Mouse (Mus musculus): Measurements from ENCODE around the gene Tcf7l2. TPM values are rescaled to one million over a fixed set of nuclear protein-coding genes. Genes with fewer than 3 reads are reported as not detected.

The Tcf7l2 gene
- total RNA-seq, 2 experiments from 2014 or later = 2.9 to 9.3 TPM

GRCm38 (mm10) chr19:55720409-55721092, 21.1 kb upstream of the Tcf7l2 start:
- no peak for ATAC-seq (replicated peaks; ENCODE audit: poor library complexity, severe bottlenecking)

GRCm38 (mm10) chr19:55722376-55722775, 19.2 kb upstream of the Tcf7l2 start:
- ATAC-seq (replicated peaks; ENCODE audit: poor library complexity, severe bottlenecking) = no peak

GRCm38 (mm10) chr19:55729376-55729775, 12.2 kb upstream of the Tcf7l2 start:
- ATAC-seq (replicated peaks; ENCODE audit: poor library complexity, severe bottlenecking) = no peak

- 0 out of 2 replicates have a peak, but pooled peaks have one; percentile 17 for ATAC-seq (replicated peaks; ENCODE audit: poor library complexity, severe bottlenecking)
Measured at GRCm38 (mm10) chr19:55732499-55732898, 9.1 kb upstream of the Tcf7l2 start.

- ATAC-seq (replicated peaks; ENCODE audit: poor library complexity, severe bottlenecking) = no peak
Measured at GRCm38 (mm10) chr19:55732994-55733393, 8.6 kb upstream of the Tcf7l2 start.

GRCm38 (mm10) chr19:55736016-55736415, 5.6 kb upstream of the Tcf7l2 start:
- no peak for ATAC-seq (replicated peaks; ENCODE audit: poor library complexity, severe bottlenecking)

- ATAC-seq (replicated peaks; ENCODE audit: poor library complexity, severe bottlenecking) = no peak
Measured at GRCm38 (mm10) chr19:55739713-55740112, 1.9 kb upstream of the Tcf7l2 start.

GRCm38 (mm10) chr19:55740753-55741438, 724 bp upstream of the Tcf7l2 start:
- no peak for ATAC-seq (replicated peaks; ENCODE audit: poor library complexity, severe bottlenecking)

- ATAC-seq (replicated peaks; ENCODE audit: poor library complexity, severe bottlenecking) = no peak
Measured at GRCm38 (mm10) chr19:55742386-55743000, 873 bp downstream of the Tcf7l2 start.

GRCm38 (mm10) chr19:55743001-55743556, 1.5 kb downstream of the Tcf7l2 start:
- no peak for ATAC-seq (replicated peaks; ENCODE audit: poor library complexity, severe bottlenecking)

- ATAC-seq (replicated peaks; ENCODE audit: poor library complexity, severe bottlenecking) = peak; percentile 28
Measured at GRCm38 (mm10) chr19:55743557-55744441, 2.2 kb downstream of the Tcf7l2 start.

GRCm38 (mm10) chr19:55744576-55745191, 3.1 kb downstream of the Tcf7l2 start:
- ATAC-seq (replicated peaks; ENCODE audit: poor library complexity, severe bottlenecking) = no peak

- no peak for ATAC-seq (replicated peaks; ENCODE audit: poor library complexity, severe bottlenecking)
Measured at GRCm38 (mm10) chr19:55745192-55745578, 3.6 kb downstream of the Tcf7l2 start.

GRCm38 (mm10) chr19:55746241-55746640, 4.6 kb downstream of the Tcf7l2 start:
- ATAC-seq (replicated peaks; ENCODE audit: poor library complexity, severe bottlenecking) = no peak

- ATAC-seq (replicated peaks; ENCODE audit: poor library complexity, severe bottlenecking) = peak; percentile 23
Measured at GRCm38 (mm10) chr19:55747237-55747925, 5.8 kb downstream of the Tcf7l2 start.

GRCm38 (mm10) chr19:55747926-55748291, 6.3 kb downstream of the Tcf7l2 start:
- ATAC-seq (replicated peaks; ENCODE audit: poor library complexity, severe bottlenecking) = no peak

GRCm38 (mm10) chr19:55748801-55749200, 7.2 kb downstream of the Tcf7l2 start:
- no peak for ATAC-seq (replicated peaks; ENCODE audit: poor library complexity, severe bottlenecking)

GRCm38 (mm10) chr19:55749532-55749931, 7.9 kb downstream of the Tcf7l2 start:
- ATAC-seq (replicated peaks; ENCODE audit: poor library complexity, severe bottlenecking) = no peak

- ATAC-seq (replicated peaks; ENCODE audit: poor library complexity, severe bottlenecking) = no peak
Measured at GRCm38 (mm10) chr19:55750048-55750447, 8.4 kb downstream of the Tcf7l2 start.

Data from granulocyte monocyte progenitor cell, adult 5-6 weeks (primary cell).